ENCODE assay signal across 8 mouse cellular contexts in genomic region chr9:120410421-120410820, GRCm38 (mm10).
DNase-seq lines count a peak whose midpoint lies in the region; ATAC-seq and TF ChIP-seq lines count a peak whose summit lies in the region.

No protein-coding gene starts in this region.

- no peaks in the 10 kb centered on the region for H3K36me3 ChIP-seq in forebrain, embryonic 14.5 days (ENCODE audit: control insufficient read depth, insufficient read depth, low read length)
- no peaks in the 10 kb centered on the region for H3K36me3 ChIP-seq in forebrain, embryonic 12.5 days (replicated peaks)
- H3K36me3 ChIP-seq in midbrain, embryonic 13.5 days = no peaks in the 10 kb centered on the region
- H3K36me3 ChIP-seq in midbrain, embryonic 15.5 days (replicated peaks) = no peaks in the 10 kb centered on the region
- H3K36me3 ChIP-seq in hindbrain, postnatal 0 days (ENCODE audit: insufficient read depth, low read length) = no peaks in the 10 kb centered on the region

- H3K4me3 ChIP-seq in forebrain, embryonic 14.5 days (ENCODE audit: low read depth, low read length) = no peak overlapping the region
- no peak overlapping the region for H3K4me3 ChIP-seq in forebrain, embryonic 12.5 days (replicated peaks)
- no peak overlapping the region for H3K4me3 ChIP-seq in midbrain, embryonic 13.5 days (replicated peaks)
- H3K4me3 ChIP-seq in midbrain, embryonic 15.5 days = no peak overlapping the region
- H3K4me3 ChIP-seq in hindbrain, postnatal 0 days (ENCODE audit: low read length) = no peak overlapping the region

- no peak for ATAC-seq in forebrain, embryonic 14.5 days
- no peak for ATAC-seq in forebrain, embryonic 12.5 days (ENCODE audit: low FRiP score)
- ATAC-seq in midbrain, embryonic 13.5 days = no peak
- no peak for ATAC-seq in midbrain, embryonic 15.5 days (replicated peaks)
- ATAC-seq in hindbrain, postnatal 0 days = no peak

- H3K9me3 ChIP-seq in forebrain, embryonic 14.5 days (replicated peaks; ENCODE audit: control insufficient read depth, low read length) = no peaks in the 10 kb centered on the region
- no peaks in the 10 kb centered on the region for H3K9me3 ChIP-seq in forebrain, embryonic 12.5 days
- H3K9me3 ChIP-seq in midbrain, embryonic 13.5 days = no peaks in the 10 kb centered on the region
- no peaks in the 10 kb centered on the region for H3K9me3 ChIP-seq in midbrain, embryonic 15.5 days
- no peaks in the 10 kb centered on the region for H3K9me3 ChIP-seq in hindbrain, postnatal 0 days (ENCODE audit: low read length)

- H3K27me3 ChIP-seq in forebrain, embryonic 14.5 days (replicated peaks; ENCODE audit: control insufficient read depth, insufficient read depth, low read length) = no peaks in the 10 kb centered on the region
- H3K27me3 ChIP-seq in forebrain, embryonic 12.5 days = 0 out of 2 replicates have a peak, but pooled peaks cover 11% of the 10 kb centered on the region
- H3K27me3 ChIP-seq in midbrain, embryonic 13.5 days = no peaks in the 10 kb centered on the region
- no peaks in the 10 kb centered on the region for H3K27me3 ChIP-seq in midbrain, embryonic 15.5 days (replicated peaks)
- H3K27me3 ChIP-seq in hindbrain, postnatal 0 days (ENCODE audit: insufficient read depth, low read length) = no peaks in the 10 kb centered on the region

- H3K9ac ChIP-seq in forebrain, embryonic 14.5 days (ENCODE audit: low read length) = no peak overlapping the region
- H3K9ac ChIP-seq in forebrain, embryonic 12.5 days = no peak overlapping the region
- H3K9ac ChIP-seq in midbrain, embryonic 13.5 days (replicated peaks) = no peak overlapping the region
- no peak overlapping the region for H3K9ac ChIP-seq in midbrain, embryonic 15.5 days
- no peak overlapping the region for H3K9ac ChIP-seq in hindbrain, postnatal 0 days (replicated peaks; ENCODE audit: low read length)

- no peak overlapping the region for H3K27ac ChIP-seq in forebrain, embryonic 14.5 days (ENCODE audit: low read depth, low read length)
- no peak overlapping the region for H3K27ac ChIP-seq in forebrain, embryonic 12.5 days
- H3K27ac ChIP-seq in midbrain, embryonic 13.5 days = no peak overlapping the region
- no peak overlapping the region for H3K27ac ChIP-seq in midbrain, embryonic 15.5 days
- no peak overlapping the region for H3K27ac ChIP-seq in hindbrain, postnatal 0 days

- peak; percentile 67 for DNase-seq in forebrain, embryonic 14.5 days (ENCODE audit: low spot score)
- peak; percentile 11 for DNase-seq in c-Kit-negative CD71-positive TER-119-positive erythroid progenitor cells, embryonic 14.5 days (ENCODE audit: low read depth, low spot score)
- DNase-seq in hindbrain, postnatal 0 days (ENCODE audit: low spot score) = peak; percentile 75
- DNase-seq in lung, postnatal 14 days = peak; percentile 60
- peak; percentile 80 for DNase-seq in testis, postnatal 10 days (ENCODE audit: low spot score)

- 24% methylated on average over 5 of the region's 5 CpGs for WGBS in forebrain, embryonic 14.5 days
- 24% methylated on average over 5 of the region's 5 CpGs for WGBS in forebrain, embryonic 12.5 days
- 31% methylated on average over 5 of the region's 5 CpGs for WGBS in midbrain, embryonic 13.5 days
- 32% methylated on average over 5 of the region's 5 CpGs for WGBS in midbrain, embryonic 15.5 days
- 27% methylated on average over 5 of the region's 5 CpGs for WGBS in hindbrain, postnatal 0 days

- no peaks in the 10 kb centered on the region for H3K4me1 ChIP-seq in forebrain, embryonic 14.5 days (ENCODE audit: control insufficient read depth, insufficient read depth, low read length)
- peaks cover 7% of the 10 kb centered on the region; the same call in 1 of the 2 replicates for H3K4me1 ChIP-seq in forebrain, embryonic 12.5 days
- H3K4me1 ChIP-seq in midbrain, embryonic 13.5 days (replicated peaks) = peaks cover 16% of the 10 kb centered on the region
- H3K4me1 ChIP-seq in midbrain, embryonic 15.5 days = peaks cover 12% of the 10 kb centered on the region
- no peaks in the 10 kb centered on the region for H3K4me1 ChIP-seq in hindbrain, postnatal 0 days (ENCODE audit: insufficient read depth, low read length)

- no peak overlapping the region for H3K4me2 ChIP-seq in forebrain, embryonic 14.5 days (ENCODE audit: low read length)
- no peak overlapping the region for H3K4me2 ChIP-seq in forebrain, embryonic 12.5 days
- peak overlapping the region; percentile 35; the same call in 1 of the 2 replicates for H3K4me2 ChIP-seq in midbrain, embryonic 13.5 days (replicated peaks)
- H3K4me2 ChIP-seq in midbrain, embryonic 15.5 days = no peak overlapping the region
- H3K4me2 ChIP-seq in hindbrain, postnatal 0 days (ENCODE audit: low read depth, low read length) = no peak overlapping the region

- TF ChIP-seq CTCF in hindbrain, postnatal 0 days (IDR thresholded peaks at IDR 0.05; ENCODE audit: low read depth) = peak; percentile 77

Comparison
In these comparisons a context has a peak if more than half of its experiments do, and no peak if none do; other contexts are left out.
1. DNase-seq: peak in every context shown above with its lines; median percentile 80 in testis, postnatal 10 days; 75 in hindbrain, postnatal 0 days; 67 in forebrain, embryonic 14.5 days; 60 in lung, postnatal 14 days; 11 in c-Kit-negative CD71-positive TER-119-positive erythroid progenitor cells, embryonic 14.5 days.